In the genomic region with DNA sequence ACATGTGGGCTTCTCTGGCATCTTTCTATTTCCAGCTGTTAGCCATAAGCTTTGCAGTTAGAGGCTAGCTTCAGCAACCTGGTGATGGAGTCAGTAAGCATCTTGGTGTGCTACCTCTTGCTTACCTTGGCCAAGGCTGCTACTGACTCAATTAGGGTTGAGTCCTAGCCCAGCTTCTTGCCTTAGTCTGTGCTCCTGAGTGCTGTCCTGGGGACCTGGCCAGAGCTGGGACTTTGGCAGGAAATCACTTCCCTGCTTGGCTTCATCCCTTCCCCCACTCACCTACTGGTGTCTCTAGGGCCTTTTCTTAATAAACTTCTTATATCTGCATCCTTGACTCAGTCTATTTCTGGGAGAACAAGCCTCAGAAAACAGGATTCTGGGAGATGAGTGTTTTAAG, we compare ENCODE assay signal across 25 mouse cellular contexts. TPM values are rescaled to one million over a fixed set of nuclear protein-coding genes. Genes with fewer than 3 reads are reported as not detected.
DNase-seq lines count a peak whose midpoint lies in the region; ATAC-seq lines count a peak whose summit lies in the region.
"Had no signal": no experiment of that assay in that cellular context is flagged by ENCODE, and none has a peak within 500 bp of the region (broad histone marks: within the 10 kb centered on the region; RNA-seq: fewer than 3 reads in every experiment).

No protein-coding gene starts in this region.

- H3K27me3 ChIP-seq in forebrain, embryonic 13.5 days = no peaks in the 10 kb centered on the region
- no peaks in the 10 kb centered on the region for H3K27me3 ChIP-seq in intestine, embryonic 15.5 days (replicated peaks)
- H3K27me3 ChIP-seq: CH12.LX; embryonic facial prominence, embryonic 13.5 days; heart, embryonic 13.5 days; hindbrain, embryonic 12.5 days; limb, embryonic 13.5 days; liver, embryonic 12.5 days had no signal

- no peak for ATAC-seq in forebrain, embryonic 13.5 days
- no peak for ATAC-seq in intestine, embryonic 15.5 days
- ATAC-seq: liver, embryonic 12.5 days had no signal

- no peaks in the 10 kb centered on the region for H3K9me3 ChIP-seq in forebrain, embryonic 13.5 days (replicated peaks)
- H3K9me3 ChIP-seq in intestine, embryonic 15.5 days = no peaks in the 10 kb centered on the region
- H3K9me3 ChIP-seq: embryonic facial prominence, embryonic 13.5 days; G1E; heart, embryonic 13.5 days; hindbrain, embryonic 12.5 days; limb, embryonic 13.5 days; liver, embryonic 12.5 days had no signal

- no peak overlapping the region for H3K4me3 ChIP-seq in forebrain, embryonic 13.5 days
- H3K4me3 ChIP-seq in intestine, embryonic 15.5 days (replicated peaks) = no peak overlapping the region
- H3K4me3 ChIP-seq: embryonic facial prominence, embryonic 13.5 days; erythroblast, embryonic 14.5 days; heart, adult 2 months; heart, embryonic 13.5 days; hindbrain, embryonic 12.5 days; limb, embryonic 13.5 days; liver, embryonic 12.5 days had no signal

- no peaks in the 10 kb centered on the region for H3K36me3 ChIP-seq in forebrain, embryonic 13.5 days (ENCODE audit: poor library complexity, severe bottlenecking)
- no peaks in the 10 kb centered on the region for H3K36me3 ChIP-seq in intestine, embryonic 15.5 days
- H3K36me3 ChIP-seq: liver, embryonic 12.5 days had no signal

- peak overlapping the region; percentile 90 for H3K27ac ChIP-seq in forebrain, embryonic 13.5 days
- no peak overlapping the region for H3K27ac ChIP-seq in intestine, embryonic 15.5 days
- H3K27ac ChIP-seq: embryonic facial prominence, embryonic 13.5 days; heart, adult 2 months; heart, embryonic 13.5 days; hindbrain, embryonic 12.5 days; limb, embryonic 13.5 days; liver, embryonic 12.5 days had no signal

- peaks cover 33% of the 10 kb centered on the region for H3K4me1 ChIP-seq in forebrain, embryonic 13.5 days
- no peaks in the 10 kb centered on the region for H3K4me1 ChIP-seq in intestine, embryonic 15.5 days (replicated peaks)
- H3K4me1 ChIP-seq: embryonic facial prominence, embryonic 13.5 days; hindbrain, embryonic 12.5 days; limb, embryonic 13.5 days; liver, embryonic 12.5 days had no signal

- intact Hi-C loops in heart, postnatal 10 days (cut with DNase I) = no loop called here

- 0 out of 2 replicates have a peak overlapping the region, but pooled peaks have one; percentile 13 for H3K4me2 ChIP-seq in forebrain, embryonic 13.5 days
- no peak overlapping the region for H3K4me2 ChIP-seq in intestine, embryonic 15.5 days (replicated peaks)
- H3K4me2 ChIP-seq: embryonic facial prominence, embryonic 13.5 days; heart, embryonic 13.5 days; hindbrain, embryonic 12.5 days; limb, embryonic 13.5 days; liver, embryonic 12.5 days; midbrain, embryonic 11.5 days had no signal

- no peak overlapping the region for H3K9ac ChIP-seq in forebrain, embryonic 13.5 days
- no peak overlapping the region for H3K9ac ChIP-seq in intestine, embryonic 15.5 days
- H3K9ac ChIP-seq: embryonic facial prominence, embryonic 13.5 days; heart, embryonic 13.5 days; hindbrain, embryonic 12.5 days; limb, embryonic 13.5 days; liver, embryonic 12.5 days had no signal

- peak; percentile 37 for DNase-seq in heart, adult 11 months
- no peak for DNase-seq in heart, postnatal 10 days
- DNase-seq in cerebellum, adult 9-11 months = peak; percentile 80
- DNase-seq in adrenal gland, postnatal 10 days = no peak
- DNase-seq in adrenal gland, adult 18-20 months (ENCODE audit: low spot score in 2 of 2) = no peak
- DNase-seq: adrenal gland, adult 8-10 months; gastrocnemius, postnatal 10 days; heart, adult 2 months; kidney, adult 18-20 months; kidney, postnatal 4 days; lung, adult 2 months; lung, postnatal 14 days; thymus, adult 2 months had no signal

RNA-seq across cellular contexts. Expression of a gene that starts 30.4 kb away (rescaled TPM):
- under 1 TPM; 0.42 to 0.50 TPM for total RNA-seq in heart, postnatal 10 days (2021)
- polyA plus RNA-seq in forebrain, embryonic 13.5 days (2015; fragmentation: Nextera tagmentation; extraction: Ambion mirVana) = 23.5 and 27.1 TPM in 2 replicates
- 45.1 and 53.1 TPM in 2 replicates for polyA plus RNA-seq in intestine, embryonic 15.5 days (2015; fragmentation: Nextera tagmentation; extraction: Ambion mirVana)
- 100 to 1,000 TPM; 890 to 974 TPM for total RNA-seq in adrenal gland, postnatal 10 days (2021)
- 1,000 to 10,000 TPM; 1,487 to 1,858 TPM for total RNA-seq in adrenal gland, adult 18-20 months (2021)
- total RNA-seq: megakaryocyte progenitor cell, adult 5-6 weeks had no signal
- polyA plus RNA-seq: erythroblast, embryonic 14.5 days had no signal

Comparison
In these comparisons a context has a peak if more than half of its experiments do, and no peak if none do; other contexts are left out.
1. DNase-seq: peak in heart, adult 11 months (single experiment) and cerebellum, adult 9-11 months (single experiment); none in heart, postnatal 10 days (0 of 2), adrenal gland, postnatal 10 days (single experiment) and adrenal gland, adult 18-20 months (0 of 2).
2. RNA of a gene that starts 30.4 kb away (total RNA-seq): 1,487 to 1,858 TPM in adrenal gland, adult 18-20 months and 890 to 974 TPM in adrenal gland, postnatal 10 days; 0.42 to 0.50 TPM in heart, postnatal 10 days; every median in the first group is over 100 times any median in the second.